Mouse (Mus musculus) erythroid progenitor cell, adult 5-6 weeks (primary cell): ENCODE results near the gene Cphx1. TPM values are rescaled to one million over a fixed set of nuclear protein-coding genes. Genes with fewer than 3 reads are reported as not detected.
"Not testable (repeated sequence)": the region's sequence is repeated elsewhere in the genome, so short reads cannot be mapped to it uniquely, and the experiment has no call there.

ENCODE experiments used
- ATAC-seq: replicated peaks from 2 replicates; pipeline ENCODE4 v1.8.0; 2016; ENCODE audit warnings: moderate number of reproducible peaks, mild to moderate bottlenecking, moderate TSS enrichment, inconsistent platforms; ENCODE audit not compliant: poor library complexity, low FRiP score, severe bottlenecking
- total RNA-seq, 2 experiments: library from RNA; stranded (forward) in 1 of 2; stranded (reverse) in 1 of 2; fragments of 150-400 nt in 1 of 2; fragments of 186-747, 209-891 nt in 1 of 2; gene quantifications; 2 replicates each; pipeline versions ENCODE4 v1.2.3 to v1.2.4; 2015 to 2017; ENCODE audit warnings: low replicate concordance in 2 of 2

Cphx1 gene
- not detected in 2 replicates for total RNA-seq (2015; ENCODE audit: low replicate concordance)
- not detected in 2 replicates for total RNA-seq (2017; ENCODE audit: low replicate concordance)

GRCm38 (mm10) chr14:25938004-25938403 lies at the start of gene Cphx1:
Cphx1 (plus strand) TSS chr14:25938304.
- ATAC-seq = not testable (repeated sequence)

GRCm38 (mm10) chr14:25894566-25894965 lies 43.5 kb upstream of the Cphx1 start:
- ATAC-seq = not testable (repeated sequence)

GRCm38 (mm10) chr14:25895686-25896085 lies 42.4 kb upstream of the Cphx1 start:
- not testable (repeated sequence) for ATAC-seq

- not testable (repeated sequence) for ATAC-seq
These were observed 35.1 kb upstream of the Cphx1 start, which contains the start of gene Plac9a for GRCm38 (mm10) chr14:25903000-25903399. Plac9a (minus strand) TSS chr14:25903100.

- not testable (repeated sequence) for ATAC-seq
These were observed 32.9 kb upstream of the Cphx1 start for GRCm38 (mm10) chr14:25905243-25905642.

GRCm38 (mm10) chr14:25907272-25907671 lies 30.8 kb upstream of the Cphx1 start:
- not testable (repeated sequence) for ATAC-seq

GRCm38 (mm10) chr14:25908976-25909375 lies 29.1 kb upstream of the Cphx1 start:
- not testable (repeated sequence) for ATAC-seq

GRCm38 (mm10) chr14:25918427-25919170 lies 19.5 kb upstream of the Cphx1 start:
- ATAC-seq = not testable (repeated sequence)

GRCm38 (mm10) chr14:25926814-25927561 lies 11.1 kb upstream of the Cphx1 start:
- peak; percentile 46 for ATAC-seq

- peak; percentile 90 for ATAC-seq
These were observed 10.6 kb upstream of the Cphx1 start, which contains the start of gene Tmem254a for GRCm38 (mm10) chr14:25927562-25927881. Tmem254a (minus strand) TSS chr14:25927672.

GRCm38 (mm10) chr14:25936867-25937630 lies 1.1 kb upstream of the Cphx1 start:
- not testable (repeated sequence) for ATAC-seq

- ATAC-seq = not testable (repeated sequence)
These were observed 19.8 kb downstream of the Cphx1 start for GRCm38 (mm10) chr14:25957861-25958260.

GRCm38 (mm10) chr14:25978371-25979241 lies 40.5 kb downstream of the Cphx1 start, which contains the start of gene Duxbl1:
Duxbl1 (plus strand) TSS chr14:25978577.
- ATAC-seq = 0 out of 2 replicates have a peak, but pooled peaks have one; percentile 27

- not testable (repeated sequence) for ATAC-seq
These were observed 41.3 kb downstream of the Cphx1 start for GRCm38 (mm10) chr14:25979242-25979941.

GRCm38 (mm10) chr14:25981880-25982279 lies 43.8 kb downstream of the Cphx1 start:
- not testable (repeated sequence) for ATAC-seq
